Mouse (Mus musculus) v-Abl transformed pro-B cells (cell line): Measurements from ENCODE around the gene Cdc42se1.

Experiments
- in situ Hi-C, 2 experiments: fragments of 400-800 bp; cut with MboI; formaldehyde crosslinking; loops; one replicate each; pipeline ENCODE4 v1.15.1; 2025; ENCODE audit not compliant: unreplicated experiment in 2 of 2

The Cdc42se1 gene

DNA sequence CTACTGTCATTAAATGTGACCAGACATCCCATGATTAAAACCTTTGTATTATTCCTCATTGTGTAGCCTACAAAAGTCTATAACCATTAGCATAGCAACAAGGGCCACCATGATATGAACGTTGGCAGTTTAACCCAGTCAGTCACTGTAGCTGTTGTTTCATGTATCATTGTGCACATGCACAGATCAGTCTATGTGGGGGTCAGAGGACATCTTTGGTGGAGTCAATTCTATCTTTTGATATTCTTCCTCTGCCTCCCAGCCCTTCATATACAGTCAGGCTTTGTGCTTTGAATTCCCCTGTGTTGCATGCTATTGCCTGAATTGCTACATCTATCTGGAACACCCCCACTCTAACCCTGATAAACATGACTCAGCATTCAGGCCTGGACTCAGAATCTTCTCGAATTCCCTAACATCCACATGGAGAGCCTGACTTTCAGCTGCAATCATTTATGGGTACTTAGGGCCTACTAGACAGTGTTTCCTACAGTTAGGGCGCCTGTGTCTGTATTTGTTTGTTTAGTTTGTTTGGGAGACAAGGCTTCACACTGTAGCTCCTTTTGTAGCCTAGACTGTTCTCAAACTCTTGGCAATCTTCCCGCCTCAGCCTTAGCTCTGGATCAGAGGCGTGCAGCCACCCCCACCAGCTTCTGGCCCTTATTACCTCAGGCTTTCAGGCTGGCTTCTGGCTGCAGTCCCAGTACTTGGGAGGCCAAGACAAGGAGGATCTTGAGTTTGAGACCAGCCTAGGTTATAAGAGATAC, 18.1 kb downstream of the Cdc42se1 start:
- in situ Hi-C loops, result no loop called here

DNA sequence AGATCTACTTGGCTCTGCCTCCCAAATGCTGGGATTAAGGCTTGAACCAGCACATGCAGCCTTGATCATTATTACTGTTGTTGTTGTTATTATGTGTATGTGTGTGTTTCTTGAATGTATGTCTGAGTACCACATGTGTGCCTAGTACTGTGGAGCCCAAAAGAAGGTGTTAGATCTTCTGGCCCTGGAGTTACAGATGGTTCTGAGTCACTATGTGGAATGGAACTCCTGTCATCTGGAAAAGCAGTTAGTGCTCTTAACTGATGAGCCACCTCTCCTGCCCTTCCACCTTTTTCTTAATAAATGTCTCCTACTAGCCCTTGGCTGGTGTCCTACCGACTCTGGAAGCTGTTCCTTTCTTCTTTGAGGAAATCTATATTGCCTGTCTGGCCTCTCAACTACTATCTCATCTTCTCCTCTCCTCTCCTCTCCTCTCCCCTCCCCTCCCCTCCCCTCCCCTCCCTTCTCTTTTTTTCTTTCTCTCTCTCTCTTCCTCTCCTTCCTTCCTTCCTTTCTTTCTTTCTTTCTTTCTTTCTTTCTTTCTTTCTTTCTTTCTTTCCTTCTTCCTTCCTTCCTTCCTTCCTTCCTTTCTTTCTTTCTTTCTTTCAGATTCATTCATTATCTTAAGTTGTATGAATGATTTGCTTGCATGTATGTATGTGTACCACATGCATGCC, 19.3 kb downstream of the Cdc42se1 start:
- in situ Hi-C loops, result no loop called here

DNA sequence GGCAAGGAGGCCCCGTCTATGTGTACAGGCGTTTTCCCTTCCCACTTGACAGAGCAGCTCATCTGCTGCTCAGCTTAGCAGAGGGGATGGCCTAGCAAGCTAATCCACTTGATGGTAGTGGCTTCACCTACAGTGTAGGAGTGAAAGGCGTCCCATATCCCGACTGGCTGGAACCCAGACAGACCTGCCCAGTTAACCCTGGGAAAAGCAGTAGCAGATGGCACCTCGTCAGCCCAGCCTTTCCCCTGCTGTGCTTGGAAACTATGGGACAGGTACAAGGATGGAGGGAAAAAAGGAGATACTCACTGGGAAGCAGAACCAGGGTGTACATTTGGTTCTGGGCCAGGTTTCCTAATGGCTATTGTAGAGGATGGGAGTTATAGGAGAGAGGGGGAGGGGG, 21.8 kb downstream of the Cdc42se1 start:
- in situ Hi-C loops, result loop anchor here in 1 of 2 experiments (25.0 kb wide), 1 partner anchor 113 kb away; the partner anchor contains the start of genes Lysmd1, Scnm1 and Tnfaip8l2

DNA sequence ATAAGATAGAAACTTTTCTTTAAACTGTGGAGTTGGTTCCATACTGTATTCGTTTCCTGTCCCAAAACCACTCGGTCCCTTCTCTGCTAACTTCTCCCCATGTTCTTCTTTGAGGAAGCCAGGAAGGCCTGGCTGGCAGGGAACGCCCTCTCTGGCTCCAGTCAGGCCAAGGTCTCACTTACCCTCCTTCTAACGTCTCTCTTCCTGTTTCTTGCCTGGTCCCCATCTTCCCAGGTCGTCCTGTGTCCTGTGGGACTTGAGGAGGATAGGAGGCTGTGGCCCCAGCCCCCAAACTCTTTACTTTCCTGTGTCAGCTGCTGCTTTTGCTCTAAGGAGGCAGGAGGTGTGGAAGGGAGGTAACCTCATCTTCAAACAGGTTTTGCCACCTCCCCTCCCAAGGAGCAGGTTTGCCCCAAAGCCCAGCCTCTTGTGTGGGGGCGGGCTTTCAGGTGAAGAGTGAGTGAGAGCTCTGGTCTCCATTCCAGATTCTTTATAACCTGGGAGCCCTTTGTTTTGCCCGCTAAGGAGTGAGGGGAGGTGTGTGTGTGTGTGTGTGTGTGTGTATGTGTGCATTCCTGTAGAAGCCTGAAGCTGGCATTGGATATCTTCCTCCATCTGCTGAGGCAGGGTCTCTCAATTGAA, 22.4 kb downstream of the Cdc42se1 start, which contains the start of gene Bnipl:
Bnipl (minus strand) TSS at position 411 of the 642 bp plus-strand sequence.
- in situ Hi-C loops, result loop anchor here in 1 of 2 experiments (25.0 kb wide), 1 partner anchor 114 kb away; the partner anchor contains the start of genes Lysmd1, Scnm1 and Tnfaip8l2

DNA sequence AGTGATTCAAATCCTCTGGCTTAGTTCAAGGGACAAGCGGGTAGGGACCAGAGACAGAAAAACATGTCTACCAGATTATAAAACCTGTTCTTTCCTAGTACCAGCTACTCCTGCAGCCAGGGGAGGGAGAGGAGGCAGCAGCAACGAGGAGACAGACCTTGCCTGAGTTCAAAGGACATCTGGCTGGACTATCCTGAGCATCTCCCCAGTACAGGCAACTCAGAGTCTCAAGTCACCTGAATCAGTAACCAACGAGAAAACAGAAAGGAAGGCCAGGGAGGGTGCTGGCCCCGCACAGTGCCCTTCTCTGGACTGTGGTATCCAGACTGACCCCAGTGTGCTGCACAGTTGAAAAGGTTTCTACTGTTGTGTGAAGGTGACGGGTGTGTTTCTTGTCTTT, 28.4 kb downstream of the Cdc42se1 start:
- in situ Hi-C loops, result loop anchor here in 1 of 2 experiments (25.0 kb wide), 1 partner anchor 120 kb away; the partner anchor contains the start of genes Lysmd1, Scnm1 and Tnfaip8l2

DNA sequence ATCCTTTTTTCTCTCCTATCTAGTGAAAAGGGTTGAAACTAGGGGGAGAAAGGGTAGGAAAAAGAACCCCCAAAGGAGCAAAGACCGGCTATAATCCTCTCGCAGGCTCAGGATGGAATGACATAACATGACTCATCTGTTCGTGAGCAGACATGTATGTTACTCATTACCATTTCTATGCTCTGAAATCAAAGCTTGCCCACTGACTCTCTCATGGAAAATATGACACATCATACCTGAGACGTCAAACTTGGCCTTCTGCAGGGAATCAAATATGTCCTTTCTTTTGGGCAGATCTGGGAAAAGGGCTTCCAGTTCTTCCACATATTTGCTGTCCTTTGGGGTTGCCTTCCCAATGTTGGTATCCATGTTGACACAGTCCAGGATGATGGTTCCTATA, 33.4 kb downstream of the Cdc42se1 start:
- in situ Hi-C loops, result loop anchor here (5.0 to 25.0 kb wide), 3 partner anchors 120 to 200 kb away; partner anchors contain the start of genes Tnfaip8l2 (in 2 of the 2), Lysmd1 (in 1 of the 2) and Scnm1 (in 1 of the 2)

DNA sequence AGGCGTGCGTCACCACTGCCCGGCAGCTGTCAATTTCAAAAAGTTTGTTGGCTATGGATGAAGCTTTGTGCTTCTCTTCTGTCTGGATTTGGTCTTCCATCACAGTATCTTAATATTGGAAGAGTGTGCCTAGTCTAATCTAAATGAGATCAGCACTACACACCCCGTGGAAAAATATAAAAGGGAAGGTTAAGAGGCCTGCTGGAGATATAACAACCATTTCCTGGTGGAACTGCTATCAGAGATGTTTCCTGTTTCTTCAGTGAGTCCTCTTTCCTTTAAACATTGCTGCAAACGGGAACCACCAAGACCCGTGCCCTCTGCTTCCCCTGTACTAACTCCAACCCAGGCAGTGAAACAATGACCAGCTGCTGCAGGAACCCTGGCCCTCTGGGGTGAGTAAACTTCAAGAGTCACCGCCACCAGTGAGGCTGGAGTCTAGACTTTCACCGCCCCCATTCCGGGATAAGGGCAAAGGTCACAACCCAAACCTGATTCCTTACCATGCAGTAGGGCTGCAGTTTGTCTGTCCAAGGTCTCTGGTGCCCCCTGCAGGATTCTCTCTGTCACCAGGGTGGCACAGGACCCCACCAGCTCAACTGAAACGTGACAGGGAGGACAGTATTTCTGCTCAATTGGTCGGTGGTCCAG, 34.7 kb downstream of the Cdc42se1 start:
- in situ Hi-C loops, result loop anchor here (5.0 to 25.0 kb wide), 3 partner anchors 121 to 201 kb away; partner anchors contain the start of genes Tnfaip8l2 (in 2 of the 2), Lysmd1 (in 1 of the 2) and Scnm1 (in 1 of the 2)

DNA sequence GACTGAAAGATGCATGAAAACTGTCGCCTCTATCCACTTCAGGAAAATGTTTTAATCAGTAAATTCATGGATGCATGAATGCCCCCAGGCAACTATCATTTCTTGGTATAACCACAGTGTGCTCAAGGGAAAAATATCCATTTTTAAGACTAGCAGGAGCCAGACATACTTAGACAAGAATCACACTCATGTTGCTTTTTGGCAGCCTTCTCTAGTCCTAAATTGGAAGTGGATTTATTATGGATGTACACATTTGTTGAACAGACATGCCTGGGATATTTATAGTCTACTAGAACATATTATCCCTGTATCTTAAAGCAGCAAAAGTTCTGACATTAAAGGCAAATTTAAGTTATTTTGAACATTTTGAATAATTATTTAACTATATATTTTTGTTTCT, 36.2 kb downstream of the Cdc42se1 start:
- in situ Hi-C loops, result loop anchor here (5.0 to 25.0 kb wide), 4 partner anchors 52 to 202 kb away; partner anchors contain the start of genes Tnfaip8l2 (in 2 of the 2), Lysmd1 (in 1 of the 2) and Scnm1 (in 1 of the 2)

DNA sequence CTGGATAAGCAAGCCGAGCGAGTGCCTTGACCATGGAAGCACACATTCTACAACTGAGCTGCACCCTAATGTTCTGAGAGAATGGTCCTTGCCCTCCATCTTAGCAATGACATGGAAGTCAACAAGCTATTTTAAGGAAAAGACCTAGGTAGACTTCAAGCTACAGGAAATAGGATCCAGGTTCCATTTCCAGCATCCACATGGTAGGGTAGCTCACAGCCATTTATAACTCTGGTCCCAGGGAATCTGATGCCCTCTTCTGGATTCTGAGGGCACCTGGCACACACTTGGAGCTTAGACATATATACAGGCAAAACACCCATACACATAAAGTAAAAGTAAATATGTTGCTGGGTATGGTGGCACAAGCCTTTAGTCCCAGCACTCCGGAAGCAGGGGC, 37.5 kb downstream of the Cdc42se1 start:
- in situ Hi-C loops, result loop anchor here (5.0 to 25.0 kb wide), 2 partner anchors 54 to 129 kb away; partner anchors contain the start of genes Lysmd1 (in 1 of the 2), Scnm1 (in 1 of the 2) and Tnfaip8l2 (in 1 of the 2)

DNA sequence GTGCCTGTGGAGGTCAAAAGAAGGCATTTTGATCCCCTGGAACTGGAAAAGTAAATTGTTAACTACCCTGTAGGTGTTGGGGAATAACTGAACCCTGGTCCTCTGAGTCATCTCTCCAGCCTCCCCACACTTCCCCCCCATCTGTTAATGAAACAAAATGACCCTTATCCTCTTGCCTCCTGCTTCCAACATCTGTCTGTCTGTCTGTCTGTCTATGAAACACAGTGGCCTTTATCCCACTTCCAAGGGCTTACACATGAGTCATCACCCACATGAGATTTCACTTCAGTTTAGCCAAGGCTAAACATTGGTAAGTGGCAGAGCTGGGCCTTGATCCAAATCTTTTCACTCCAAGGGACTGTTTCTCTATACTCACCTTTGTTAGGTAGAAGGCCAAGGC, 39.3 kb downstream of the Cdc42se1 start:
- in situ Hi-C loops, result loop anchor here (5.0 to 25.0 kb wide), 2 partner anchors 56 to 131 kb away; partner anchors contain the start of genes Lysmd1 (in 1 of the 2), Scnm1 (in 1 of the 2) and Tnfaip8l2 (in 1 of the 2)

DNA sequence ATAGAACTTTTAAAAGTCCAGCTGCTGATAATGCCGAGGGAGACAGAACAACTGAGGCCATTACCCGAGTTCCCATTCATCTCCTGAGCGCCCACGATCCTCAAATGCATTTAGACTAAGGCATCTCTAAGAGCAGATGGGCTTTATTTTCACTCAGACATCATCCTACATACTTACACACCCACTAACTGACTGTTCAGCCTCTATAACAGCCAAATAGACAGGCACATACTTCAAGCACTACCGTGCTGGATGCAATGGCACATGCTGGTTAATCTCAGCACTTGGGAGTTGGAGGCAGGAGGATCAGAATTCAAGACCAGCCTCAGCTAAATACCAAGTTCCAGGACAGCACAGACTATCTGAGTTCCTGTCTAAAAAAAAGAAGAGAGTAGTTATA, 41.3 kb downstream of the Cdc42se1 start:
- in situ Hi-C loops, result loop anchor here (5.0 to 25.0 kb wide), 2 partner anchors 57 to 132 kb away; partner anchors contain the start of genes Lysmd1 (in 1 of the 2), Scnm1 (in 1 of the 2) and Tnfaip8l2 (in 1 of the 2)

DNA sequence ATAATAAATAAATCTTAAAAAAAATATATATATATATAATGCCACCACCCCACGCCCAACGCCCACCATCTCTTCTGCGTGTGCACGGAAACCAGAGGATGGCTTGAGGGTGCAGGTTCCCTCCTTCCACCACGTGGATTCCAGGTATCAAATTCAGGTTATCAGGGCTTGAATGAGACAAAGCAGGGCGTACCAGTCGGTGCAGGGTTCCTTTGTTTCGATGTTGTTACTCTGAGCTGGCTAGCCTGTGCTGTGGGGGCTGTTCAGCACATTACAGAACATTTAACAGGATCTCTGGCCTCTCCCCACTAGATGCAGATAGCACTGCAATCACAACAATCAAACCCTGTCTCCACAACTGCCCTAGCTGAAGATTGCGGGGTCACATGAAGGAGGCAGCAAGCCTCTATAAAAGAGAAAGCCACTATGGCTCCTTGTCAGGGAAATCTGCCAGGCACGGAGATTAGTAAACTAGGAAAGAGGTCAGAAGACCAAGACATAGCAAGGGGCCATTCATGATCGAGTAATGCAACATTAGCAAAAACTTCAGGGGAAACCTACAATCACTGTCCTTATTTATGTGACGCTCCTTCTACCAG, 42.3 kb downstream of the Cdc42se1 start:
- in situ Hi-C loops, result loop anchor here in 1 of 2 experiments (25.0 kb wide), 1 partner anchor 134 kb away; the partner anchor contains the start of genes Lysmd1, Scnm1 and Tnfaip8l2

DNA sequence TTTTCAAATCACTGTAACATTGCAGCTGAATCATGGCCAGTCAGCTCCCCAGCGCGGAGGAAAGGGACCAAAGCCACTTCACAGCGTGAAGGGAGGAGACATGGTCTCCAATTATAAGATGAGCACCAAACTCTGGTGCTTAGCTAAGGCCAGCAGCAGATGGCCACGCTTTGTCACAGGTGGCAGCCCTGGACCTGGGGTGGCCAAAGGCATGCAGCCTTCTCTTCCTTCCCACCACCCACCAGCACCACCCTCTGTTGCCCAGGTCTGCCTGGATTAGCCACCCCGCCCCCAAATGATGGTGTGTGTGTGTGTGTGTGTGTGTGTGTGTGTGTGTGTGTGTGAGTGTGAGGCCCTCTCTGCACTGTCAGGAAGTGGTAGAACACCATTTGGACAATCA, 44.9 kb downstream of the Cdc42se1 start:
- in situ Hi-C loops, result loop anchor here in 1 of 2 experiments (25.0 kb wide), 1 partner anchor 136 kb away; the partner anchor contains the start of genes Lysmd1, Scnm1 and Tnfaip8l2

DNA sequence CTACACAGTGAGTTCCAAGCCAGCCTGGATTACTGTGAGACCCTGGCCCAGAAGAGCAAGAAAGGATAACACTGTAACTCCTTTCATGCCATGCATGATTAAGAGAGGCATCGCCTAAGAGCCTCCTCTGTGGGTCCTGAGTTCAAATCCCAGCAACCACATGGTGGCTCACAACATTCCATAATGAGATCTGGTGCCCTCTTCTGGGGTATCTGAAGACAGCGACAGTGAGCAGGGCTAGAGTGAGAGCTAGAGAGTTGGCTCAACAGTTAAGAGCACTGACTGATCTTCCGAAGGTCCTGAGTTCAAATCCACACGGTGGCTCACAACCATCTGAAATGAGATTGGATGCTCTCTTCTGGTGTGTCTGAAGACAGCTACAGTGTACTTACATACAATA, 45.9 kb downstream of the Cdc42se1 start:
- in situ Hi-C loops, result loop anchor here in 1 of 2 experiments (25.0 kb wide), 1 partner anchor 137 kb away; the partner anchor contains the start of genes Lysmd1, Scnm1 and Tnfaip8l2

DNA sequence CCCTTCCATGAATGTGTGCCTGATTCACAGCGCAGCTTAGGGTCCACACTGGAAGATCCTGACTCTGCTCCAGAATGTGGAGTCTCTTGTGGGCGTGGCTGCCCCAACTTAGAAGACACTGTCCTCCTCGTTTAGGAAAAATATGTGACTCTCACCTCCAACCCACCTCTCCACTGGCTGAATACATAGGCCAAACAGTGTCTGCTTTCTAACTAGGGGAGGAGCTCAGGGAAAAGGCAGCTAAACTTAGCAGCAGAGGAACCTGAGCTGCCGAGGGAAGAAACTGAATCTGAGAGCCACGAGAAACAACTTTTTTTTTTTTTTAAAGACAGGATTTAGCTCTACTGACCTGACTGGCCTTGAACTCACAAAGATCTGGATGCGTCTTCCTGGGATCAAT, 46.6 kb downstream of the Cdc42se1 start:
- in situ Hi-C loops, result no loop called here

DNA sequence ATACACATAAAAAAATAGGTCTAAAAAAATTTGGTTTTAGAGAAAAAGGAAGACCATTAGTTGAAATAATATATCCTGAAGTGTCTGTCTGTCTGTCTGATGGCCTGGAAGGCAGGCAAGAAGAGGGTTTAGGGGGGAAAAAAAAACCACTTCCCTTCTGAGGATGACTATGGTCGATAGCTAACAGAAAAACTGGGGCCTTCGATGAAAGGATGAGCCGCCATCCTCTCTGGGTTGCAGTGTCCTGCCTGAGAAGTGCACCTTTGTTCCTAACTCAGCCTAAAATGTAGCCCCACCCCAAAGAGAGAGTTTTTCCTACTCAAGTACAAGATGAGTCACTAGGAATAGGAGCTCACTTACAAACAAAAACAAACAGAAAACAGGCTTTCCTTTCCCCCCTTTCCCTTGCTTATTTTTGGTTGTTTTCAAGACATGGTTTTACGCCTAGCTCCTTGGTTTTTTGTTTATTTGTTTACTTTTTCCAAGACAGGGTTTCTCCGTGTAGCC, 47.9 kb downstream of the Cdc42se1 start:
- in situ Hi-C loops, result no loop called here

DNA sequence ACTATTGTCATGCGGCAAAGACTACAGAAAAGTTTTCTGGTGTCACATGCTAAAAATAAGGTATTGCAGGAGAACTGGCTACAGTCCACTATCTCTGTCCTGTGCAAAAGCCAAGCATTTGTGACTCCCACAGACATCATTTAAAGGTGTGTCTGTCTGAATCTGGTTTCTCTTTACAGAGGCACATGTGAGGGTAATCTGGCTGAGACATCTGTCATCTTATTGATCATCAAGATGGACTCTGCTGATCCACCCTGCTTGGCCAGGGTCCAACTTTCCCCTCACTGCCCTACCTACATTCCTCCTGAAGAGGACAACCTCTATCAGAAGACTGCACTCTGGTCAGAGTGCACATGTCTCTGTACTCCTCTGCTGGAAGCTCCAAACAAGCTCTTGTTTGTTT, 48.6 kb downstream of the Cdc42se1 start:
- in situ Hi-C loops, result no loop called here

DNA sequence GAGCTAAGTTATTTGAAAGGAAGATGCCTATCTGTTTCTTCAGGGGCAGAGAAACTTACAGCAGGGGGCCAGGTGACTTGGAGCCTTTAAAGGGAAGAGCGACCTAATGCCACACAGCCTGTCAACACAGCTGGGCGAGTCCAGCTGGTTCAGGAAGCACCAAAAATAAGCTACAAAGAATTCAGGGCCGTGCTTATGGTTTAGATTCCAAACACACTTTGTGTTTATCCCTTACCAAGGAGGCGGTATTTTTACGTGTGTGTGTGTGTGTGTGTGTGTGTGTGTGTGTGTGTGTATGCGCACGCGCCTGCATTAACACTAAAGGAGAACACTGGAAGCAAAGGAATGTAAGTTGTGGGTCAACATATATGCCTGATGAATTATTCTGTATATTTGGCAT, 52.2 kb downstream of the Cdc42se1 start:
- in situ Hi-C loops, result no loop called here
